Mouse (Mus musculus) neural tube, embryonic 13.5 days (tissue): ENCODE results near the gene Rbbp5. TPM values are rescaled to one million over a fixed set of nuclear protein-coding genes. Genes with fewer than 3 reads are reported as not detected.
"Not testable (repeated sequence)": the region's sequence is repeated elsewhere in the genome, so short reads cannot be mapped to it uniquely, and the experiment has no call there.

ENCODE experiments used
- ATAC-seq: fragments of 200-750 bp; cut with Nextera tagmentation; 2 replicates; pipeline ENCODE4 v1.8.0; 2017; ENCODE audit warnings: low read depth, mild to moderate bottlenecking, moderate TSS enrichment, moderate library complexity
- H3K27ac ChIP-seq: fragments of 300-500 bp; sonication (generic); replicated peaks from 2 replicates; pipeline ENCODE4 v1.5.1; 2015; ENCODE audit warnings: moderate library complexity, mild to moderate bottlenecking, inconsistent platforms
- H3K27me3 ChIP-seq: fragments of 300-500 bp; sonication (generic); 2 replicates; pipeline ENCODE4 v1.6.1; 2015; ENCODE audit warnings: mild to moderate bottlenecking, inconsistent platforms
- H3K36me3 ChIP-seq: fragments of 300-500 bp; sonication (generic); 2 replicates; pipeline ENCODE4 v1.6.1; 2015; ENCODE audit warnings: mild to moderate bottlenecking, inconsistent platforms
- H3K4me1 ChIP-seq: fragments of 300-500 bp; sonication (generic); replicated peaks from 2 replicates; pipeline ENCODE4 v1.6.1; 2015; ENCODE audit warnings: inconsistent platforms
- H3K4me2 ChIP-seq: fragments of 300-500 bp; sonication (generic); 2 replicates; pipeline ENCODE4 v1.6.1; 2015; ENCODE audit warnings: inconsistent platforms, mild to moderate bottlenecking, moderate library complexity
- H3K4me3 ChIP-seq: fragments of 300-500 bp; sonication (generic); 2 replicates; pipeline ENCODE4 v1.5.1; 2015; ENCODE audit warnings: mild to moderate bottlenecking, inconsistent platforms
- H3K9ac ChIP-seq: fragments of 300-500 bp; sonication (generic); 2 replicates; pipeline ENCODE4 v1.6.1; 2015; ENCODE audit warnings: moderate library complexity, mild to moderate bottlenecking, inconsistent platforms
- H3K9me3 ChIP-seq: fragments of 300-500 bp; sonication (generic); 2 replicates; pipeline ENCODE4 v1.6.1; 2016; ENCODE audit warnings: inconsistent platforms
- WGBS: fragments of 180-500 bp; shearing (Covaris S2); methylation state at CpG from one replicate; pipeline ENCODE4 v1.1.7; 2015; 5-methylcytosine and 5-hydroxymethylcytosine counted together
- polyA plus RNA-seq: library from polyadenylated mRNA; unstranded; fragments of >200 nt; fragmentation: Nextera tagmentation; extraction: Ambion mirVana; gene quantifications from 2 replicates; pipeline ENCODE4 v1.2.1, GENCODE M21; 2015

Gene Rbbp5
- polyA plus RNA-seq, 1 experiment from 2014 or later: 48.9 TPM

DNA sequence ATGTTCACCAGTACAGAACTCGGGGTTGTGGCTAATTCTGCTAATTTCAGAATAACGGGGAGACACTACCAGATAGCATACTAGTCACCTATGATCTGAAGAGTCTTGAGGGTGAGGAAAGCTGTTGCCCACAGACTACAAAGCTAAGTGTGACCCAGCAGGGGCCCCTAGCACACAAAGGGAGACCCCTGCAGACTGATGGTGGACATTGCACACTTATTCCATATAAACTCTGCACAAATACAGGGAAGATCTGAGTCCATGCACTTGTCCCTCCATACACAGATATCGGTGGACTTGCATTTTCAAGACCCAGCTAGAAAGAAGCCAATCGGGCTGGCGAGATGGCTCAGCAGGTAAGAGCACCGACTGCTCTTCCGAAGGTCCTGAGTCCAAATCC lies 7.6 kb upstream of the Rbbp5 start:
- no peak for ATAC-seq
- Histone ChIP-seq H3K4me2 (no peak overlapping the region), H3K9me3 (no peaks in the 10 kb centered on the region), H3K27me3 (no peaks in the 10 kb centered on the region), H3K27ac (no peak overlapping the region), H3K4me1 (no peaks in the 10 kb centered on the region), H3K4me3 (no peak overlapping the region), H3K36me3 (peaks cover 24% of the 10 kb centered on the region), H3K9ac (no peak overlapping the region)
- WGBS: 94% methylated on average over 7 of the region's 7 CpGs

DNA sequence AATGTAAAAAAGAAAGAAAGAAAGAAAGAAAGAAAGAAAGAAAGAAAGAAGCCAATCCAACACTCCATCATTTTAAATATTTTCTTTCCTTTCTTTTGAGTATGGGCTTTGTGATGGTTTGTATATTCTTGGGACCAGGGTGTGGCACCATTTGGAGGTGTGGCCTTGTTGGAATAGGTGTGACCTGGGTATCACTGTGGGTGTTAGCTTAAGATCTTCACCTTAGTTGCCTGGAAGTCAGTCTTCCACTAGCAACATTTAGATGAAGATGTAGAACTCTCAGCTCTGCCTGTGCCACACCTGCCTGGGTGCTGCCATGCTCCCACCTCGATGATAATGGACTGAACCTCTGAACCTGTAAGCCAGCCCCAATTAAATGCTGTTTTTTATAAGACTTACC lies 7.1 kb upstream of the Rbbp5 start:
- H3K27ac ChIP-seq, H3K4me3 ChIP-seq, H3K4me1 ChIP-seq, H3K27me3 ChIP-seq, H3K4me2 ChIP-seq, H3K9me3 ChIP-seq, ATAC-seq, H3K9ac ChIP-seq: not testable (repeated sequence)
- H3K36me3 ChIP-seq: peaks cover 19% of the 10 kb centered on the region
- 94% methylated on average over 1 of the region's 1 CpGs for WGBS

DNA sequence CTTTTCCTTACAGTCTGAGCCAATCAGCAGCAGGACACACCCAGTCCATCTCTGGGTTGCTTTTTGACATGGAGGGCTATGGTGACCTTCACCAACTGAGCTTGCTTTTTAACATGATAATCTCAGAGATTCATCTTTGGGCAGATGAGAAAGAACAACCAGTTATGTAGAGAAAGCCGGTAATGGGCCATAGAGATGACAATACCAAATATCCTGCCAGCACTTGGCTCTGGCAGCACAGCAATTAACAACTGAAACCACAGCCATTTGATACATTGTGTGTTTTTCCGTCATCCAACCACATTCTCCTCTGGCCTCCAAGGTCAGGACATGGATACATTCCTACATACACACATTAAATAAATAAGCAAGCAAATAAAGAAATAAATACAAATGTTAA lies 6.1 kb upstream of the Rbbp5 start:
- no peaks in the 10 kb centered on the region for H3K9me3 ChIP-seq
- peaks cover 10% of the 10 kb centered on the region for H3K36me3 ChIP-seq
- H3K27me3 ChIP-seq: no peaks in the 10 kb centered on the region
- no peak overlapping the region for H3K27ac ChIP-seq
- H3K9ac ChIP-seq: no peak overlapping the region
- no peak overlapping the region for H3K4me3 ChIP-seq
- ATAC-seq: no peak
- peaks cover 7% of the 10 kb centered on the region for H3K4me1 ChIP-seq
- no peak overlapping the region for H3K4me2 ChIP-seq
- WGBS: 95% methylated on average over 2 of the region's 2 CpGs

DNA sequence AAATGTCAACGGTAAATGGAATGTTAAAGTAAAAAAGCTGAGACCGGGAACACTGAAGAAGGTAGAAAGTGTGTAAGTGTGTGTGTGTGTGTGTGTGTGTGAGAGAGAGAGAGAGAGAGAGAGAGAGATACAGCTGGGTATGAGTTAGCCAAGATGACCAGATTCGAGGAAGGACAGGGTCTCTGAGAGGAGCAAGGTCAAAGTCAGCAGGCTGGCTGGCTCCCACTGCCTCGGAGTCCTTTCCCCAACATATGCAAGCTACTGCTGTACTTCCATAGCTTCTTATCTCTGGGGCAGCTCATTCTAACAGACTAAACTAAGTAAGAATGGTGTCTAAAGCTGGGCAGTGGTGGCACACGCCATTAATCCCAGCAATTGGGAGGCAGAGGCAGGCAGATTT lies 5.7 kb upstream of the Rbbp5 start:
- Histone ChIP-seq H3K27ac (no peak overlapping the region), H3K9ac (no peak overlapping the region), H3K9me3 (no peaks in the 10 kb centered on the region), H3K4me1 (peaks cover 12% of the 10 kb centered on the region), H3K36me3 (peaks cover 7% of the 10 kb centered on the region), H3K27me3 (no peaks in the 10 kb centered on the region), H3K4me2 (no peak overlapping the region), H3K4me3 (no peak overlapping the region)
- WGBS: 96% methylated on average over 5 of the region's 5 CpGs
- no peak for ATAC-seq

DNA sequence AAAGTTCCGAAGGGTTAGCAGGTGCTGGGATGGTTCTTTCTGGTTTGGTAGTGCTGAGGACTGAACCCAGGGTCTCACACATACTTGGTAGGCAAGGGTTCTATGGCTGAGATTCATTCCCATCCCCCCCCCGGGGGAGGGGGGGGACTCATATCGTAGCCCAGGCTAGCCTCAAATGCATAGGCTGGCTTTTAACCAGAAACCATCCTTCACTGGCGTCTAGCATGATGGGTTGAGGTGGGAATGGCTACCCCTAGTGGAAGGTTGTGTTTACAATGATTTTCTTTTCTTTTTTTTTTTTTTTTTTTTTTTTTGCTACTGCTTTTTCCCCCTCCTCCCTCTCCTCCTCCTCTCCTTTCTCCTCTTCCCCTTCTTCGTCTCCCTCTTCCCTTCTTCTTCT lies 4.6 kb upstream of the Rbbp5 start:
- Histone ChIP-seq H3K9ac (no peak overlapping the region), H3K4me3 (no peak overlapping the region), H3K4me1 (peaks cover 12% of the 10 kb centered on the region), H3K4me2 (no peak overlapping the region), H3K27ac (no peak overlapping the region), H3K36me3 (no peaks in the 10 kb centered on the region), H3K27me3 (no peaks in the 10 kb centered on the region), H3K9me3 (no peaks in the 10 kb centered on the region)
- 63% methylated on average over 5 of the region's 5 CpGs for WGBS
- no peak for ATAC-seq

DNA sequence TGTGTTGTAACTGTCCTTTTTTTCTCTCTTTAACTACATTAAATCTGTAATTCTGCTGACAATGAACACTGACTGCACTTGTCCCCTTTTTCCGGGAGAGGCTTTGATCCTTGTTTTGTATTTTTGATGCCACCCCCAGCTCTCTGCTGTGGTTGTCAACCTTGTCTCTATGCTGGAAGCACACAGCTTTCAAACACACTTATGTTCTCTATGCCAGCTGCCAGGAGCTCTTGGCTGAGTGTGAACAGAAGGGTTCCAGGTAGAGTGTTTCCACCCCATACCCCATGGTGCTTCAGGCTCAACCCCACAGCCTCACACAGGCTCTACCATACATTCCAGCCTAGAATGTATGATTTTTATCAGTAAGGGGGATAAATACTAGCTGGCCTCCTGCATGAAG lies 2.7 kb upstream of the Rbbp5 start:
- H3K27me3 ChIP-seq: no peaks in the 10 kb centered on the region
- no peak overlapping the region for H3K4me2 ChIP-seq
- 93% methylated on average over 1 of the region's 1 CpGs for WGBS
- H3K36me3 ChIP-seq: no peaks in the 10 kb centered on the region
- H3K27ac ChIP-seq: no peak overlapping the region
- ATAC-seq: no peak
- H3K9me3 ChIP-seq: no peaks in the 10 kb centered on the region
- H3K4me1 ChIP-seq: peaks cover 30% of the 10 kb centered on the region
- H3K9ac ChIP-seq: no peak overlapping the region
- no peak overlapping the region for H3K4me3 ChIP-seq

DNA sequence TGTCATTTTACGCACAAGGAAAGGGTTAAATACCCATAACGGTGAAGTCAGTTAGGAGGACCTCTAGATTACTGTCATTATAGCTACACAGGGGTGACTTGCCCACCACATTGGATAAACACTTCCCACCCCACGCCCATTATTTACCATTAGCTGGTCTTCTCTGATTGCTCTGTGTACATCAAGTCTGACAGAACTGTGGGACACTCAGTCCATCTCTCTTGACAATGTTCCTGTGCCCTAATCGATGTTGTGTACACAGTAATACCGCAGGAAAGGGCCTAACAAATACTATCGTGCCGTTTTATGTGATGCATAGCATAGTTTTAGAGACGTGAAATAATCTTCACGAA lies 614 bp upstream of the Rbbp5 start:
- Histone ChIP-seq H3K9ac (peak overlapping the region; percentile 76), H3K27ac (peak overlapping the region; percentile 70), H3K36me3 (no peaks in the 10 kb centered on the region)

DNA sequence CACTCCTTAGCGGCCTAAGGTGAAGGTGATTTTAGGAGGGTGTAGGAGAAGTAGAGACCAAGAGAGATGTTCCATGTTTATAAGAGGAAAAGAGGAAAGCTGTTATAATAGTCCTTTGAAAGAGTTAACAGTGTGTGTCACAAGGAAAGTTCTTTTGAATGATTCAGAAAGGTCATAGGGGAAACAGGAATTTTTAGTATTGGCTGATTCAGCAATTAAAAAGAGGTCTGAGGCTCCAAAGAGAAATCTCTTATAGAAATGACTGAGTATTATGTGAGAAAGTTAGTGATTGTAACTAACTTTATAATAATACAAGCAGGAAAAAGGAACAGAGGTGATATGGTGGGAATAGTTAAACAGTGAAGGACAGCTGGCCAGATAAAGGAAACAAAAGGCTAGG lies 2.3 kb downstream of the Rbbp5 start:
- no peak overlapping the region for H3K4me2 ChIP-seq
- H3K36me3 ChIP-seq: no peaks in the 10 kb centered on the region
- no peak for ATAC-seq
- no peak overlapping the region for H3K27ac ChIP-seq
- H3K4me3 ChIP-seq: no peak overlapping the region
- no peaks in the 10 kb centered on the region for H3K27me3 ChIP-seq
- H3K4me1 ChIP-seq: peaks cover 39% of the 10 kb centered on the region
- no peaks in the 10 kb centered on the region for H3K9me3 ChIP-seq
- WGBS: 84% methylated on average over 1 of the region's 1 CpGs
- H3K9ac ChIP-seq: no peak overlapping the region

More for the DNA sequence above, 614 bp upstream of the Rbbp5 start:
- peak; percentile 62 for ATAC-seq
- 5% methylated on average over 9 of the region's 9 CpGs for WGBS
- Histone ChIP-seq H3K4me2 (peak overlapping the region; percentile 82), H3K4me3 (peak overlapping the region; percentile 55), H3K9me3 (no peaks in the 10 kb centered on the region), H3K27me3 (no peaks in the 10 kb centered on the region), H3K4me1 (peaks cover 39% of the 10 kb centered on the region)

DNA sequence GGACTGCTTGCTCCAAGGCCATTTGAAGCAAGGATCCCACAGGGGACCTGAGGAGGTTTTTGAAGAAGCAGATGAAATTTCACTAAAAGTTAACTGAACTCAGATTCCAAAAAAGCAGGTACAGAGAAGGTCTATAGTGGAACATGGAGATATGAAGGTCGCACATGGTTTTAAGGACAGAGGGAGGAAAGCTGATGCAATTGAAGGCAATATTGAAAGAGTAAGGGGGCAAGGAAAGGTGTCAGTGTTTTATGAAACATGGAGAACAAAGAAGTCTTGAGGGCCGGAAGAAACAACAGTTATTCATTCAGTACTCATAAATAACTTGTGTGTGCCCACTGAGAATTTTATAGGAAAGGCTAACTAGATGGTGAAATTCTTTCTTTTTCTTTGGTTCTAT lies 4.5 kb downstream of the Rbbp5 start:
- H3K36me3 ChIP-seq: peaks cover 7% of the 10 kb centered on the region; the same call in 1 of the 2 replicates
- no peak overlapping the region for H3K9ac ChIP-seq
- no peak overlapping the region for H3K4me2 ChIP-seq
- no peak overlapping the region for H3K27ac ChIP-seq
- no peaks in the 10 kb centered on the region for H3K9me3 ChIP-seq
- 88% methylated on average over 2 of the region's 2 CpGs for WGBS
- no peak for ATAC-seq
- H3K4me1 ChIP-seq: peaks cover 27% of the 10 kb centered on the region
- H3K27me3 ChIP-seq: no peaks in the 10 kb centered on the region
- no peak overlapping the region for H3K4me3 ChIP-seq

DNA sequence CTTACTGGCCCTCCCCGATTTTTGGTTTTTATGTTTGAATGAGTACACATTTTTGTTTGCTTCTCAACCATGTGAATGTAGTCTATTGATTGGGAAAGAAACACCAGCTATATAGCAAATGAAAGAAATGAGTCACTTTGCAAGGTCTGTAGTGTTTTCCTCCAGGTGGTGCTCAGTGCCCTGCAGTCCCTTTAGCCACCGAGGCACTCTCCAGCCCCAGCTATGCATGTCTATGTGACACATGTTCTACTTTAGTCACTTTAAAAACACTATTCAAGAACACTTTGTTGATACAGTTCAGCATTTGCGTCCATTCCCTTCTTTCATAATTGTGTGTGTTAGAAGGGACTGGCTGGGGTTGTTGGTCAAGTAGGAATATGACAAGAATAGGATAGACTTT lies 6.1 kb downstream of the Rbbp5 start:
- no peaks in the 10 kb centered on the region for H3K9me3 ChIP-seq
- peaks cover 17% of the 10 kb centered on the region for H3K36me3 ChIP-seq
- 89% methylated on average over 3 of the region's 3 CpGs for WGBS
- no peak overlapping the region for H3K27ac ChIP-seq
- H3K9ac ChIP-seq: no peak overlapping the region
- peaks cover 21% of the 10 kb centered on the region for H3K4me1 ChIP-seq
- no peak overlapping the region for H3K4me3 ChIP-seq
- H3K27me3 ChIP-seq: no peaks in the 10 kb centered on the region
- no peak for ATAC-seq
- no peak overlapping the region for H3K4me2 ChIP-seq

DNA sequence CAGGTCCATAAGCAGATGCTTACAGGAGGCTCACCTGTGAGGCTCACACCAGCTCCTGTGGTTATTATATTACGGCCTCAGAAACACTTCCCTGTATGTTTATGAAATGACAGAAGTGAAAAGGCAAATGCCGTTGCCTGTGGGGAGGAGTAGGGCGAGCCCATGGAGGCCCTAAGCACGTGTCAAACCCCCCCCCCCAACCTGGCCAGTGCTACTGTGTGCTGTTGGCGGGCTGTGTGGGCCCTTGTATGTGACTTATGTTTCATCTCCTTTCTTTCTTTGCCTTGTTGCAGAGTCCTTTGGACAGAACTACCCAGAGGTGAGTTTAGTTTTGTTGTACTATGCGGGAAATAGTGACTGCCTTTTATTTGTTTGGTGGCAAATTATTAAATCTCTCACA lies 6.6 kb downstream of the Rbbp5 start:
- Histone ChIP-seq H3K9me3 (no peaks in the 10 kb centered on the region), H3K36me3 (peaks cover 22% of the 10 kb centered on the region), H3K27me3 (no peaks in the 10 kb centered on the region), H3K9ac (no peak overlapping the region), H3K27ac (no peak overlapping the region), H3K4me3 (no peak overlapping the region), H3K4me2 (no peak overlapping the region), H3K4me1 (peaks cover 16% of the 10 kb centered on the region)
- WGBS: 93% methylated on average over 6 of the region's 6 CpGs
- ATAC-seq: no peak

DNA sequence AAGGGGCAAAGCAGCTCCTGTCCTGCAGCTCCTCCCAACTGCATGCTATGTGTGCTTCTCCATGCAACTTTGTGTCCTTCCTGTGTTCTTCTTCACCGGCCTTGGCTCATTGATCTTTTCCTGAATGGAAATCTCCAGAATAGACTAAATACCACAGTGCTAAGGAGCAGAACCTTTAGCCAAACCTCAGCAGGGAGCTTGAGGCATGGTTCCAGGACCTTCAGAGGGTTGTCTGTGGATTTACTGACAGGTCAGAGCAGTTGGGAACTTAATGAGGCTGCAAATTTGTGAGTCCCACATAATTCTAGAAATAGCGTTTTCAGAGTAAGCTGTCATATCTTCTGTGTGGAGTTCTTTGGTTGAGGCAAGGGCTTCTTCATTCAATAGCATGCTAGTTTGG lies 23.4 kb downstream of the Rbbp5 start:
- Histone ChIP-seq H3K4me2 (no peak overlapping the region), H3K9me3 (no peaks in the 10 kb centered on the region), H3K4me1 (no peaks in the 10 kb centered on the region), H3K27me3 (no peaks in the 10 kb centered on the region), H3K9ac (no peak overlapping the region), H3K27ac (no peak overlapping the region), H3K36me3 (peaks cover 92% of the 10 kb centered on the region), H3K4me3 (no peak overlapping the region)
- WGBS: 85% methylated on average over 2 of the region's 2 CpGs
- no peak for ATAC-seq

DNA sequence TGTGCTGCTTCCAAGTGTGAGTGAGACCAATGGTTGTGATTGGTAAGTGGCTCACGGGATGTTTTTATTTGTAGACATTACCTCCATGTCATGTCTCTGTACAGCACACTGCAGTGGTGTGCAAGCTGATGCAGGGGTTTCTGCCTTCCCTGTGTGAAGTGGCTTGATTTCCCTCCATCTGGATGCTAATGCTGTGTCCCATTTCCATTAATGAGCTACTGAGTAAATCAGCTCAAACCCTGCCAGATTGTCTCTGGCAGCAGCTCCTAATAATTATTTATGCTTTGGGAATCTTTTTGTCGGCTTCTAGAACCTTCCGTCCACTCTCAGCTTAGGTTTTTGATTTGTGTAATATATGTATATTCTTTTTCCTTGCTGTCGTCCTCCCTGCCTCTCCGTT lies 28.0 kb downstream of the Rbbp5 start:
- H3K9me3 ChIP-seq: no peaks in the 10 kb centered on the region
- no peak overlapping the region; the same call in 1 of the 2 replicates for H3K27ac ChIP-seq
- no peaks in the 10 kb centered on the region for H3K27me3 ChIP-seq
- ATAC-seq: no peak
- peaks cover 78% of the 10 kb centered on the region for H3K36me3 ChIP-seq
- H3K4me1 ChIP-seq: peaks cover 5% of the 10 kb centered on the region; the same call in 1 of the 2 replicates
- no peak overlapping the region for H3K4me2 ChIP-seq
- H3K4me3 ChIP-seq: no peak overlapping the region
- 80% methylated on average over 5 of the region's 5 CpGs for WGBS
- no peak overlapping the region for H3K9ac ChIP-seq
